Mouse (Mus musculus): Measurements from ENCODE around the gene Paqr6. TPM values are rescaled to one million over a fixed set of nuclear protein-coding genes. Genes with fewer than 3 reads are reported as not detected.

Paqr6 gene
- not detected for polyA plus RNA-seq (2017; shearing (Covaris generic))

DNA sequence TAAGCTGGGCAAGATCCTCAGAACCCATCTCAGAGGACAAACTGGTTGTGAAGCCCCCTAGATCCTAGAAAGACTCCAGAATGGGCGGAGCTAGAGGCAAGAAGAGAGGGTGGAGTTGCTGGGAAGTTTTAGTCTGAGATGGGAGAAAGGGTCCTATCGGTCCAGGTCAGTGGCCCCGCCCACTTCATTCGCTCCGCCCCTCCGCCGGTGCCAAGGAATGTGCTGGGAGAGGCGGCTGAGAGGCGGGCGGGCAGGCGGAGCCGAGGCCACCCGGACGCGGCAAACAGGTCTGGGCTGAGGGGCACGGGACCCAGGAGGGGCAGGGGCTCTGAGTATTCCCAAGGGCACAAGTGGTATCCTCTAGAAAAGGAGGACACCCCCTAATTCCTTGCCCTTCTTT, at the start of gene Paqr6:
Paqr6 (plus strand) TSS at position 248 of the 400 bp plus-strand sequence.

DNA sequence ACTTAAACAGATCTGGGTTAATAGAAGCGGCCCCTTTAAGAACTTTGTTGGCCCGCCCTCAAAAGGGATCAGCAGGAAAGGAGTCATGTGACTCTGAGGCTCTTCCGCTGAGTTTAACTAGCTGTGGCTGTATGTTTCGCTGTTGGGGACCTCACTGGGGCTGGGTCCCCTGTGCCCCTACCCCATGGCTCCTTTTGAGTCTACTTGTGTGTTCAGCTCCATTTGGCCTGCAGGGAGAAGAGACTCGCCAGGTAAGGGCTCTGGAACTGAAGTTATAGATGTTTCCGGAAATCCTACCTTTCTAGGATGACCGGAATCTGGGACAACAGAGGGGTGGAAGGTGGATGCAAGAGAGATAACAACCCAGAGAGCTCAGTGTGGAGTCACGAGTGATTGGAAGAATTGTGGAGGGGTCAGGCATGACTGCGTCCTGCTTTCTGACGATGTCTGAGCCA, 39.4 kb upstream of the Paqr6 start, which contains the start of gene Glmp:
Glmp (plus strand) TSS at position 73 of the 455 bp plus-strand sequence.

DNA sequence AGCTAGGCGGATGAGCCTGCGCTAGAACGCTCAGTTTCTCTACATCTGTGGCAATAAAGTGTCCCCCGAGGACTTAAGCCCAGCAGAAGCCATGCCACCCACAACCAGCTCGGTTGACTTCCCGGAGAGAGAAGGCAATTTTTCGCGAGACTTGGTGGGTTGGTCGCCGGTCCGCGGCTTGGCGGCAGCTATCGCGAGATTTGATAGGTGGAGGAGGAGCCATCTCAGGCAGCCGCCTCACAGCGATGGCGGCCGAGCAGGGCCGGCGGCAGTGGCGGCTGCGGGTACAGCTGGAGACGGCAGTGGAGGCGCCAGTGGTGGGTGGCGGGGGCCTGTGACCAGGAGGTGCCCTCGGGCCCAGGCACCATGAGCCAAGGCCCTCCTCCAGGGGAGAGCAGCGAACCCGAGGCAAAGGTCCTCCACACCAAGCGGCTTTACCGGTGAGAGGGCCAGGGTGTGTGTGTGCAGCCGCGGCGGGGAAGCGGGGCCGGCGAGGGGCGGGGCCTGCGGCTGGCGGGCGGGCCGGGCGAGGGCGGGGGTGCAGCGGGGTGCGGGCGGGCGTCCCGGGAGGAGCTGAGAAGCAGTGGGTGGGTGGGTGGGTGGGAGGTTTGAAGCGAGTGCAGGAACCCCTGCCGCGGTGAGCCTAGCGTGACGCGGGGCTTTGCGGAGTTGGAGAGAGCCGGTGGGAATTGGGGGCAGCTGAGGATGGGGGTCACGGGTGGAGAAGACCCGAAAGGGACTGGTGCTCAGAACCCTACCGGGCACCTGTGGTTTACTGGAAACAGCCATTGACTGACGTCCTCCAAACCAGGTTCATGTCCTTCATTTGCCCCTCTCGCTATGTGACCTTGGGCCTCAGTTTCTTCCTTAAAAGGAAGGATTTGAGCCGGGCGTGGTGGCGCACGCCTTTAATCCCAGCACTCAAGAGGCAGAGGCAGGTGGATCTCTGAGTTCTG, 28.0 kb upstream of the Paqr6 start, which contains the start of the genes Tmem79 and Smg5:
Tmem79 (minus strand) TSS at position 91 of the 956 bp plus-strand sequence.
Smg5 (plus strand) TSS at position 203 of the 956 bp plus-strand sequence.

DNA sequence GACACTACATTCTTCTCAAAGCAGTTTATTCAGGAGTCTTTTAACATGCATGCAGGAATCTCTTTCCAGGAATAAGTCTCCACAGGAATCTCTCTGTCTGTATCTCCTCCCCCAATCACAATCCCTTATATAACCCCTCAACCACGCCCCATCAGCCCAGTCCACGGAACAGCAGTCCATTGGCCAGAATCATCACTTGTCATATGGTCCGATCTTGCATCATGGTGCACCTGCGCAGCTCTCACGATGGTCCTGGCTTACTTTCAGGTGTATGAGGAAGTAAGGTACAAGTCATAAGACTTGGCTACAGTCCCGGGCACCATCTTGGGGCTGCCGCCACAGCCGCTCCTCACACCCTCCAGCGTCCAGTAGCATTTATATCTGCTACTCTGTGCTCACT, 8.3 kb downstream of the Paqr6 start, which contains the start of gene Bglap3:
Bglap3 (minus strand) TSS at position 101 of the 400 bp plus-strand sequence.

DNA sequence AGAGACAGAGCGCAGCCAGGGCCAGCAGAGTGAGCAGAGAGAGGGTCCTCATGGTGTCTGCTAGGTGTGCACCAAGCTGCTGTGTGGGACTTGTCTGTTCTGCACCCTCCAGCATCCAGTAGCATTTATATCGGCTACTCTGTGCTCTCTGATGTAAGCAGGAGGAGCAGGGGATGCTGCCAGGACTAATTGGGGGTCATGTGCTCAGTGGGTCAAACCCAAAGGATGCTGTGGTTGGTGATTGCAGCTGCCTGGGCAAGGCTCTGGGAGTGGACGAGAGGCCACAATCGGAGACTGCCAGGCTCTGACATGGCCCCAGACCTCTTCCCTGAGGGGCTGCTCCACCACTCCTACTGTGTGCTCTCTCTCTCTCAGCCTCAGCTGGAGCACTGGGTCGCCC, 14.2 kb downstream of the Paqr6 start, which contains the start of gene Bglap2:
Bglap2 (minus strand) TSS at position 101 of the 400 bp plus-strand sequence.

DNA sequence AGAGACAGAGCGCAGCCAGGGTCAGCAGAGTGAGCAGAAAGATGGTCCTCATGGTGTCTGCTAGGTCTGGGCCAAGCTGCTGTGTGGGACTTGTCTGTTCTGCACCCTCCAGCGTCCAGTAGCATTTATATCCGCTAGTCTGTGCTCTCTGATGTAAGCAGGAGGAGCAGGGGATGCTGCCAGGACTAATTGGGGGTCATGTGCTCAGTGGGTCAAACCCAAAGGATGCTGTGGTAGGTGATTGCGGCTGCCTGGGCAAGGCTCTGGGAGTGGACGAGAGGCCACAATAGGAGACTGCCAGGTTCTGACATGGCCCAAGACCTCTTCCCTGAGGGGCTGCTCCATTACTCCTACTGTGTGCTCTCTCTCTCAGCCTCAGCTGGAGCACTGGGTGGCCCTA, 20.0 kb downstream of the Paqr6 start, which contains the start of gene Bglap:
Bglap (minus strand) TSS at position 101 of the 400 bp plus-strand sequence.

DNA sequence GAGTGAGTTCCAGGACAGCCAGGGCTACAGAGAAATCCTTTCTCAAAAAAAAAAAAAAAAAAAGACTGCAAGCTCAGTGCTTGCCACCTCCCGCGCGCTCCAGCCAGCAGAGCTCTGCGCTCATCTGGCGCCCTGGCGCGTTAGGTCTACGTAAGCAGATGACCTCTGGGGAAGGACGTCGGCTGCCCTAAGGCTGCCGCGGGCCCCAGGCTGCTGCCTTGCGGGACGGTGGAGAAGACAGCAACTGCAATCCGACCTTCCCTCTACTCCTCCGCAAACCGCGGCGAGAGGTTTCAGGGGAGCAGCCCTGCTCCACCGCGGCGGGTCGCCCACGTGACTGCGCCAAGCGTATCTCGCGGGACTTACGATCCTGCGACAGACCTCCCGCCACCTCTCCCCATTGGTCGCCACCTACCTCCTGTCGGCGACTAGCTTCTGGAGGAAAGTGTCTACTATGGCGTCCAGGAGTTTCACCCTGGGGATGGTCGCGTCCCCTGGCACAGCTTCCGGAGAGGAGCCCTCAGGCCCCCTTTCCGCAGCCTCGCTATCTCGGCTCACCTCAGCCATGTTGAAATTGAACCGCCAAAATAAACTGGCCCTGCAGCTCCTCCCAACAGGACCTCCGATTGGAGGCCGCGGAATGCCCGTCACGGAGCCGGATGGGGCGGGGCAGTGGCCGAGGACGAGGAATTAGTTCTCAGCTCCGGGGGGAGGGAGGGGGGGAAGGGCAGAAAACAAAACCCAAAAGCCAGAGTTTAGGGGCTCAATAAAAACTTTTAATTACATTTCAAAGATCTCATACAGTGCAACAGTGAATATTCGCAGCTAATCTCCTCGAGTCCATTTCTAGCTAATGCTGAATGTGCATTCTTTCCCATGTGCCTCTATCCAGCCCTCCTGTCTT, 45.6 kb downstream of the Paqr6 start, which contains the start of gene Pmf1:
Pmf1 (minus strand) TSS at position 591 of the 904 bp plus-strand sequence.

Other genes starting within 250 kb of the Paqr6 start
- gene Mef2d, start 222.2 kb upstream of the Paqr6 start, polyA plus RNA-seq (2017; shearing (Covaris generic)), result 27.2 TPM
- gene Rhbg, start 109.9 kb upstream of the Paqr6 start, polyA plus RNA-seq (2017; shearing (Covaris generic)), result not detected
- gene Gm38392, start 77.4 kb upstream of the Paqr6 start, polyA plus RNA-seq (2017; shearing (Covaris generic)), result not detected
- 11.0 TPM for gene Tsacc, start 67.6 kb upstream of the Paqr6 start, polyA plus RNA-seq (2017; shearing (Covaris generic))
- gene Cct3, start 67.5 kb upstream of the Paqr6 start, polyA plus RNA-seq (2017; shearing (Covaris generic)), result 376 TPM
- gene Glmp, start 39.6 kb upstream of the Paqr6 start, polyA plus RNA-seq (2017; shearing (Covaris generic)), result 422 TPM
- gene Tmem79, start 28.4 kb upstream of the Paqr6 start, polyA plus RNA-seq (2017; shearing (Covaris generic)), result 1.4 TPM
- gene Smg5, start 28.3 kb upstream of the Paqr6 start, polyA plus RNA-seq (2017; shearing (Covaris generic)), result 53.1 TPM
- gene Bglap3, start 8.2 kb downstream of the Paqr6 start, polyA plus RNA-seq (2017; shearing (Covaris generic)), result not detected
- not detected for gene Bglap2, start 14.1 kb downstream of the Paqr6 start, polyA plus RNA-seq (2017; shearing (Covaris generic))
- not detected for gene Bglap, start 19.9 kb downstream of the Paqr6 start, polyA plus RNA-seq (2017; shearing (Covaris generic))
- gene Pmf1, start 45.7 kb downstream of the Paqr6 start, polyA plus RNA-seq (2017; shearing (Covaris generic)), result 34.7 TPM
- 21.2 TPM for gene Slc25a44, start 60.6 kb downstream of the Paqr6 start, polyA plus RNA-seq (2017; shearing (Covaris generic))
- gene Sema4a, start 96.6 kb downstream of the Paqr6 start, polyA plus RNA-seq (2017; shearing (Covaris generic)), result 33.9 TPM
- gene Lmna, start 145.4 kb downstream of the Paqr6 start, polyA plus RNA-seq (2017; shearing (Covaris generic)), result 12.2 TPM
- 0.26 TPM for gene Mex3a, start 167.8 kb downstream of the Paqr6 start, polyA plus RNA-seq (2017; shearing (Covaris generic))
- not detected for gene Rab25, start 183.7 kb downstream of the Paqr6 start, polyA plus RNA-seq (2017; shearing (Covaris generic))
- gene Lamtor2, start 188.5 kb downstream of the Paqr6 start, polyA plus RNA-seq (2017; shearing (Covaris generic)), result 198 TPM
- gene Ubqln4, start 189.2 kb downstream of the Paqr6 start, polyA plus RNA-seq (2017; shearing (Covaris generic)), result 49.3 TPM
- 136 TPM for gene Ssr2, start 211.3 kb downstream of the Paqr6 start, polyA plus RNA-seq (2017; shearing (Covaris generic))
- gene Arhgef2, start 241.4 kb downstream of the Paqr6 start, polyA plus RNA-seq (2017; shearing (Covaris generic)), result 127 TPM

All from activated CD4-positive, CD25-positive, alpha-beta regulatory T cell, adult 9 weeks (primary cell).